Mouse (Mus musculus): ENCODE data around the gene Krt72.

Gene Krt72

GRCm38 (mm10) chr15:101786360-101786759 lies at the start of gene Krt72:
Gene Krt72, minus strand, starts transcription at chr15:101786460.
- in situ Hi-C loops (cut with MboI) = no loop called here

- in situ Hi-C loops (cut with MboI) = no loop called here
These were observed 48.6 kb upstream of the Krt72 start for GRCm38 (mm10) chr15:101834784-101835328.

- in situ Hi-C loops (cut with MboI) = no loop called here
These were observed 46.9 kb upstream of the Krt72 start for GRCm38 (mm10) chr15:101833131-101833530.

- in situ Hi-C loops (cut with MboI) = no loop called here
These were observed 43.2 kb upstream of the Krt72 start for GRCm38 (mm10) chr15:101829441-101829840.

GRCm38 (mm10) chr15:101821786-101822185 lies 35.5 kb upstream of the Krt72 start:
- in situ Hi-C loops (cut with MboI) = no loop called here

GRCm38 (mm10) chr15:101817875-101818274 lies 31.6 kb upstream of the Krt72 start, which contains the start of gene Krt2:
Gene Krt2, minus strand, starts transcription at chr15:101818169.
- in situ Hi-C loops (cut with MboI) = no loop called here

GRCm38 (mm10) chr15:101803052-101803822 lies 17.0 kb upstream of the Krt72 start:
- in situ Hi-C loops (cut with MboI) = no loop called here

GRCm38 (mm10) chr15:101802296-101802835 lies 16.1 kb upstream of the Krt72 start, which contains the start of gene Krt73:
Gene Krt73, minus strand, starts transcription at chr15:101802346.
- in situ Hi-C loops (cut with MboI) = no loop called here

- in situ Hi-C loops (cut with MboI) = no loop called here
These were observed 4.6 kb upstream of the Krt72 start for GRCm38 (mm10) chr15:101790867-101791266.

- in situ Hi-C loops (cut with MboI) = no loop called here
These were observed 12.8 kb downstream of the Krt72 start for GRCm38 (mm10) chr15:101773420-101773819.

- in situ Hi-C loops (cut with MboI) = no loop called here
These were observed 13.6 kb downstream of the Krt72 start for GRCm38 (mm10) chr15:101772711-101773081.

GRCm38 (mm10) chr15:101772080-101772710 lies 14.1 kb downstream of the Krt72 start:
- in situ Hi-C loops (cut with MboI) = no loop called here

GRCm38 (mm10) chr15:101770226-101770625 lies 16.0 kb downstream of the Krt72 start:
- in situ Hi-C loops (cut with MboI) = no loop called here

GRCm38 (mm10) chr15:101742711-101743110 lies 43.5 kb downstream of the Krt72 start, which contains the start of gene Krt71:
Gene Krt71, minus strand, starts transcription at chr15:101743109.
- in situ Hi-C loops (cut with MboI) = no loop called here

- in situ Hi-C loops (cut with MboI) = no loop called here
These were observed 48.5 kb downstream of the Krt72 start for GRCm38 (mm10) chr15:101737786-101738185.

GRCm38 (mm10) chr15:101730653-101731052 lies 55.6 kb downstream of the Krt72 start:
- in situ Hi-C loops (cut with MboI) = no loop called here

All from mature B cell (primary cell).